Mouse (Mus musculus) heart, adult 18-20 months (tissue): ENCODE data around the gene Atrn. TPM values are rescaled to one million over a fixed set of nuclear protein-coding genes. Genes with fewer than 3 reads are reported as not detected.
A peak's percentile ranks its signal among the peaks of the same experiment; 100 is the strongest.

Experiments
- DNase-seq, 2 experiments: peaks; one replicate each; pipeline ENCODE4 v3.0.0; 2021 to 2022; ENCODE audit warnings: mixed read lengths in 1 of 2
- long read RNA-seq, 2 experiments: library from polyadenylated mRNA; stranded (forward); transcript quantifications; one replicate each; pipeline ENCODE4 v2.0.0; 2021
- total RNA-seq, 2 experiments: library from RNA; stranded (reverse); gene quantifications; 2 replicates each; pipeline ENCODE4 v1.2.3; 2021

Gene Atrn
- 10 to 100 TPM; 22.3 to 24.5 TPM for total RNA-seq
- long read RNA-seq, experiment 1, full-length matches to known transcripts: 1 of 22 reads
- long read RNA-seq, experiment 1, partial matches to known transcripts: 0 of 22 reads
- long read RNA-seq, experiment 1, other reads (novel, unspliced or antisense): 21 of 22 reads
- long read RNA-seq, experiment 2, partial matches to known transcripts: 0 of 15 reads
- long read RNA-seq, experiment 2, other reads (novel, unspliced or antisense): 15 of 15 reads

GRCm38 (mm10) chr2:130905751-130906583 lies at the start of gene Atrn, which contains the start of gene 4930402H24Rik:
Gene Atrn, plus strand, starts transcription at chr2:130906495.
Gene 4930402H24Rik, minus strand, starts transcription at chr2:130906406.
- DNase-seq: peak; percentile 93 to 94

GRCm38 (mm10) chr2:130862091-130862490 lies 44.2 kb upstream of the Atrn start:
- no peak for DNase-seq

GRCm38 (mm10) chr2:130870916-130871315 lies 35.4 kb upstream of the Atrn start:
- no peak for DNase-seq

GRCm38 (mm10) chr2:130877376-130877775 lies 28.9 kb upstream of the Atrn start:
- DNase-seq: no peak

GRCm38 (mm10) chr2:130886983-130887382 lies 19.3 kb upstream of the Atrn start:
- no peak for DNase-seq

- peak in 1 of 2 experiments; percentile 22 for DNase-seq
Measured at GRCm38 (mm10) chr2:130887456-130887855, 18.8 kb upstream of the Atrn start.

GRCm38 (mm10) chr2:130896944-130897343 lies 9.4 kb upstream of the Atrn start:
- DNase-seq: no peak

GRCm38 (mm10) chr2:130897856-130898255 lies 8.4 kb upstream of the Atrn start:
- no peak for DNase-seq

DNA sequence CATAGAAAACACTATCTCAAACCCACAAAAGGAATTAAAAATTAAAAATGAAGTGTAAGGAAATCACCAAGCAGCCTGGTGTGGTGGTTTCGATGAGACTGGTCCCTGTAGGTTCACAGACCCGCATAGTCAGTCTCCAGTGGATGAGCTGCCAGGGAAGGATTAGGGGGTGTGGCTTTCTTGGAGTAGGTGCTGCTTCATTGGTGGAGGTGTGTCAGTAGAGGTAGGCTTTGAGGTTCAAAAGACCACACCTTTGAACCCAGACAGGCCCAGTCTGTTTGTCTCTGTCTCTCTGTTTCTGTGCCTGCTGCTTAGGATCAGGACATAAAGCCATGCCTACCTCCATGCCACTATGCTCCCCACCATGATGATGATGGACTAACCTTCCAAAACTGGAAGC lies 7.5 kb upstream of the Atrn start:
- DNase-seq: no peak

DNA sequence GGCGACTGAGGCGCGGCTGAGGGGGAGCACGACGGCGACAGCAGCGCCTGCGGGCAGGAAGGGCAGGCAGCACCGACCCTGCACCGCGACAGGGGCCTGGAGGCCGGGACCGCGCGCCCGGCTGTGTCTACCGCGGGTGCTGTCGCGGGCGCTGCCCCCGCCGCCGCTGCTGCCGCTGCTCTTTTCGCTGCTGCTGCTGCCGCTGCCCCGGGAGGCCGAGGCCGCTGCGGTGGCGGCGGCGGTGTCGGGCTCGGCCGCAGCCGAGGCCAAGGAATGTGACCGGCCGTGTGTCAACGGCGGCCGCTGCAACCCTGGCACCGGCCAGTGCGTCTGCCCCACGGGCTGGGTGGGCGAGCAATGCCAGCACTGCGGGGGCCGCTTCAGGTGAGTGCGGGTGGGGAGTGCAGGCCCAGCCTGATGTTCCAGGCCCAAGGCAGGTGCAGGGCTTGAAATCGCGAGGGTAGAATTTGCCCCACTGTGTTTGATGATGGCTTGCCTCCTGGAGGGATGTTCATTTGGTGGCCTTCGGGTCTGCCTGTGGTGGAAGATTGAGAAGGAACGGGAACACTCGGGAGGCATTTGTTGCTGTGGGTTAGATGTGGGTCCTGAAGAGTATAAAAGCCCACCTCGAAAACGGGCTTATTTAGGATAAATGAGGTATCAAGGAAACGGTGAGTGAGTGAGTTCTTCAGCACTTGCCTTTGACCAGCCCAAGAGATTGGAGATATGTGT lies 455 bp downstream of the Atrn start:
- peak in 1 of 2 experiments; percentile 30 for DNase-seq

DNA sequence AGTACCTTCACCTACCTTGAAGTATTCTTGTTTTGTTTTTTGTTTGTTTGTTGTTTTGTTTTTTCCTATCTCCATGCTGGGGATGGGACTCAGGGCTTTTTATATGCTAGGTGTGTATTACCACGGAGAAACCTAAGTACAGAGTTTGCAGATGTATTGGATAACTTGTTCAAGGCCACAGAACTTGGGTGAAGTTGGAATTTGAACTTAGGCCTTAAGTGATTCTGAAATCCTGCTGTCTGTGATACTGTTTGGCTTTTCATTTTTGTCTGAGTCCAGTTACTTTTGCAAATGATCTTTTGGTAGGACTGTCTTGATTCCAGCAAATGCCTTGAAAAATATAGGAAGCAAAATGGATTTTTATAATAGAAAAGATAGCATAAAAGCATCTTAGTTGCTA lies 5.4 kb downstream of the Atrn start:
- DNase-seq: no peak

GRCm38 (mm10) chr2:130914873-130915272 lies 8.6 kb downstream of the Atrn start:
- DNase-seq: no peak

- no peak for DNase-seq
Measured at GRCm38 (mm10) chr2:130916521-130917147, 10.3 kb downstream of the Atrn start.

DNA sequence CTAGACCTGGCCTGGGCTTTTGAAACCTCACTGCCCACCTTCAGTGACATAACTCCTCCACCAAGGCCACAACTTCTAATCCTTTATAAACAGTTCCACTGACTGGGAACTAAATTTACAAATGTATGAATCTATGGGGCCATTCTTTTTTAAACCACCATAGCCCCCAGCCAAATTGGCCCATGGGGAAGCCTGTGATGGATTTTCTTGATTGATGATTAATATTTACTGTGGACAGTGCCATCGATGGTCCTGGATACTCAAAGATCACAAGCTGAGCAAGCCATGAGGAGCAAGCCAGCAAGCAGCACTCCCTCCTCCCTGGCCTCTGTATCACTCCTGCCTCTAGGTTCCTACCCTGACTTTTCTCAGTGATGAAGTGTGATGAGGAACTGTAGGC lies 11.4 kb downstream of the Atrn start:
- no peak for DNase-seq

DNA sequence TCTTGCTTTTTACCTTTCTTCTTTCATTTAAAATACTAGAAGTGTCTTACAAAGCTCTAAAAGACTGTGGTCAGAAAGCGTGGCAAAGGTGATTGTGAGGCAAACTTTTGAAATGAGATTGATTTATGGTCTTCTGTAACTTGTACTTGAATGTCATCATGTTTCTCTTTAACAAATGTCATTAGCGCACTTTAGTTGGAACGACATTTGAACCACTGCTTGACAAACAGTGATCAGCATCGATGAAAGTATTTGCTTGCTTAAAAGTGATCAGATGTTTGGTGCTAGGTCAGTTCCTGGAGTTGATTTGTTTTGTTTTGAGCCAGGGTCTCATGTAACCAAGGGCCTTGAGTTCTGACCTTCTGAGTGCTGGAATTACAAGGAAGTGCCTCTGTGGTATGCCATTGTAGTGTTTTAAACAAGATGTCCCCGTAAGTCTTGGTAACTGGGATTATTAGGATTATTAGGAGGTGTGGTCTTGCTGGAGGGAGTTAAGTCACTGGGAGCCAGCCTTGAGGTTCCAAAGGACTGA lies 12.8 kb downstream of the Atrn start:
- no peak for DNase-seq

DNA sequence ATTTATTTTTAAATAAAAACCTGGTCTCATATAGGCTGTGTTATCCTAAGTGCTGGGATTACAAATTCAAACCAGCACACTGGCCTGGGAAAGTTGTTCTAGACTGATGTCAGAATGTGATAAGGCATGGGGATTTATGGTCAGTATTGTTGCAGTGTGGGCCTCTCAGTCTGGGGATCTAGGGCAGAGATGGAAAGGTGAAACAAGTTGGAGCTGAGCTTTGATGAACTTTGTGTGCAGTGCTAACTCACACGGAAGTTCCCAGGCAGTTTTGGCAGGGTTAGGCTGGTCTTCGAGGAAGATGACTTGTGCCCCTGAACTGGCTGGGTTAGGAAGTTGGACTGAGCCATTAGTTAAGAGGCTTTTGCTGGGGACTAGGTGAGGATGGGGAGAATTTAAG lies 18.7 kb downstream of the Atrn start:
- no peak for DNase-seq

- no peak for DNase-seq
Measured at GRCm38 (mm10) chr2:130928031-130928430, 21.7 kb downstream of the Atrn start.

- DNase-seq: no peak
Measured at GRCm38 (mm10) chr2:130928530-130928929, 22.2 kb downstream of the Atrn start.

- no peak for DNase-seq
Measured at GRCm38 (mm10) chr2:130929994-130930393, 23.7 kb downstream of the Atrn start.

- no peak for DNase-seq
Measured at GRCm38 (mm10) chr2:130932865-130933264, 26.6 kb downstream of the Atrn start.

GRCm38 (mm10) chr2:130949781-130950180 lies 43.5 kb downstream of the Atrn start:
- DNase-seq: peak in 1 of 2 experiments; percentile 13

DNA sequence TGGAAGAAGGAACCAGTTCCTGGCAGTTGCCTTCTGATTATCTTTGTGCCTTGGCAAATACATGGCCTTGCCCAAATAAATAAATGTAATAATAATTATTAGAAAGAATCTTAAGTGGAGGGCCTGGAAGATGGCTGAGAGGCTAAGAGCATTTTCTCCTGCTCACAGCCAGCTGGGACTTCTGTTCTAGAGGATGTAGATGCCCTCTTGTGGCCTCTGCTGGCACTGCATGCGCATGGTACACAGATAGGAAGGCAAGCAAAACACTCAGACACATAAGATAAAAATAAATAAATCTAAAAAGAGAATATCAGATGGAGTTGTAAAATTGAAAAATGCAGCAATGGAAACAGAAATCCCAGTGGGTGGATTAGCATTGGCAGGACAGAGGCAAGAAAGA lies 44.3 kb downstream of the Atrn start:
- peak; percentile 80 to 94 for DNase-seq
